Mouse (Mus musculus): ENCODE results near the gene Ttll1. TPM values are rescaled to one million over a fixed set of nuclear protein-coding genes. Genes with fewer than 3 reads are reported as not detected.
A peak's percentile ranks its signal among the peaks of the same experiment; 100 is the strongest.

Gene Ttll1
- total RNA-seq (2017), result 6.3 and 8.5 TPM in 2 replicates

DNA sequence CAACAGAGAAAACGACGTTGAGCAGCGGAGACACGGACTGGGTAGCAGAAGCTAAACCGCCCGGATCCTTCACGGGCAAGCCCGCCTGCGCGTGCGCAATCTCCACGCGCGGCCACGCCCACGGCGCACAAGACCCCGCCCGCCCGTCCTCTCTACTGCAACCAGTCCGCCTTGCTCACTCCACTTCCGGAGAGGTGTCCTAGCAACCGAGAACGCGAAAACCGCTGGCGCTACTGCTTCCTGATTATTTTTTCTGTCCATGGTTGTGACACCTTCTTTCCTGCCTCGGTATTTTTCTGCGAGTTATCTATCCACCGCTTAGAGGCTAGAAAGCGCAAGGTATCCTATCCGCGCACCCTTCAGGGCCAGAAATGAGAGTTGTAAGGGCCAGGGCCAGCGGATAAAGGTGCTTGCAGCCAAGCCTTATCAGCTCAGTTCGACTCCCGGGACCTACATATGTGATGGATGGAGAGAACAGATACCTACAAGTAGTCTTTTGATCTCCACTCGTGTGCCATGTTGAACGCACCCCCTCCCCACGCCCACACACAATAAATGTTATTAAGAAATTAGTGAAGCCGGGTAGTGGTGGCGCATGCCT lies at the start of gene Ttll1:
TSS of gene Ttll1 (minus strand) at position 89 of the 601 bp plus-strand sequence.
- ATAC-seq (replicated peaks; ENCODE audit: low read depth, poor library complexity, severe bottlenecking), result peak; percentile 97

DNA sequence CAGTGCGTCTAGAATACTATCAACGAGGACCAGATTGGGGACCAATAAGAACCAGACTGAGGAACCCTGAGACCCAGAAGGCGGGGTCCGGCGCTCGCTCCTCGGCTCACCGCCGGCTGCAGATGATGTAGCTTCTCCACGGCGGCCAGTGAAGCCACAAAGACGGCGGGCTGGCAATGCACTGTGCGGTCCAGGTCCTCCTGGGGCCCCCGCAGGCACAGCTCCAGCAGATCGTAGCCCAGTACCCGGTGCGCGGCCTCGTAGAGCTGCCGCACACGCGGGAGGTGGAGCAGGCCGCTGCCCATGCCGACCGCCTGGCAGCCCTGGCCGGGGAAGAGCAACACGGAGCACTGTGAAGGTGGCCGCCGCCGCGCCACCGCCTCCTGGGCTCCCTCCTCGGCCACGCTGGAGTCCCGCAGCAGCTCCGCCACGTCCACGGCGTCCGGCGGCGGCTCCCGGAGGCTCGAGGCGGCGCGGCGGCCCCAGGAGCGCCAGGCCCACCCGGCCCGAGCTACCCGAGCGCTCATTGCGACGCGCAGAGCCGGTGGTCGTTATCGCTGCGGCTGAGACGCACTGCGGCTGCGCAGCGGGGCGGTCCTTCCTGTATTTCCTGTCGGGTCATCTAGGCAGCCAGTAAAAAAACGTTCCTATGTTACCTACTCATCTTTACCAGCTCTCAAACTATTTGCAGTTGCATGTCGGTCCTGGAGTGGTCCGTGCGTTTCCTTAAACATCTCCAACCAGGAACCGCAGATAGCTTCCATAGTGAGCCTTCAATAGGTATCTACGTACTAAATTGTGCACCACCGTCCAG lies 44.7 kb upstream of the Ttll1 start:
- ATAC-seq (replicated peaks; ENCODE audit: low read depth, poor library complexity, severe bottlenecking), result peak; percentile 85

DNA sequence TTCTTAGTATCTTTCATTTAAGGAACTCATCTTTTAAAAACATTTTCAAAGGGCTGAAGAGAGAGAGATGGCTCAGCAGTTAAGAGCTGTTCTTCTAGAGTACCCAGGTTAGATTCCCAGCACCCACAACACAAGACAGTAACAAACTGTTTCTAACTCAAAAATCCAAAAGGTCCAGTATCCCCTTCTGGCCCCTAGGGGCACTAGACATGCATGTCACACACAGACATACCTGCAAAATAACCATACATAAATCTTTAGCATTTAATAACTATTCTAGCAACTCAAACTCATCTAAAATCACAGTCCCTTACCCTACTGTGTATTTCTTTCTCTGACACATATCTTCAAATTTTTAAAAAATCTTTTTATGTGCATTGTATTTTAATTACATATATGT lies 43.1 kb upstream of the Ttll1 start:
- ATAC-seq (replicated peaks; ENCODE audit: low read depth, poor library complexity, severe bottlenecking), result no peak

DNA sequence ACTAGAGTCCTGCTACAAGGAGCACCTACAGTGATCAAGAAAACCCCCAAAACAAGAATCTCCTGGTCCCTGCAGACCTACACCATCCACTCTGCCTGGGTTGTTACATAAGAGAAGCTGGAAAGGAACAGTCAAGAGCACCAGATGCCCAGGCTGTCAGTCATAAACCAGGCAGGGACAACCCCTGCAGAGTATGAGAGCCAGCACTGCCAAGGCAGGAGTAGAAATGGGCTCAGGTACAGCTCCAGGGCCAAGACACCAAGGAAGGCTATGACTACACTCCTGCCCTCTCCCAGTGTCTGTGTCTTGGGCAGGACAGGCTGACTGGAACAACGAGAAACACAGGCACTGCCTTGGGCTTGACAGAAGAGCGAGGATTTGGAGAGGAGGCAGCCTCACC lies 39.4 kb upstream of the Ttll1 start:
- no peak for ATAC-seq (replicated peaks; ENCODE audit: low read depth, poor library complexity, severe bottlenecking)

DNA sequence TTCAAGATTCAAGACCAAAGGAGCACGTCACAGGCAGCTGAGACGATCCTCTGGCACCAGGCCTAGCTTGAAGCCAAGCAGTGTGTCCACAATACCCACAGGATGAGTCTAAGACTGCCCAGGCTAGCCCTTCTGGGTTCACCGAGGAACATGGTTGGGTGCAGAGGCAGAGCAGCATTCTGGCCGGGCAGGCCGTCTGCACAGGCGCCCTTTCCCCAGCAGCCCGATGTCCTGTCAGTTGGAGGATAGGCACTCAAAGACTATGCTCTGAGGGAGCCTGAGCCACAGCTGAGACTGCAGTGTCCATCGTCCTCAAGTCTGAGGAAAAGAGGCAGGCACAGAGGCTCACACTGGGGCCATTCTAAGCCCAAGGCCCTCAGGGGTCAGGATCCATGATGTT lies 36.5 kb upstream of the Ttll1 start:
- ATAC-seq (replicated peaks; ENCODE audit: low read depth, poor library complexity, severe bottlenecking), result no peak

DNA sequence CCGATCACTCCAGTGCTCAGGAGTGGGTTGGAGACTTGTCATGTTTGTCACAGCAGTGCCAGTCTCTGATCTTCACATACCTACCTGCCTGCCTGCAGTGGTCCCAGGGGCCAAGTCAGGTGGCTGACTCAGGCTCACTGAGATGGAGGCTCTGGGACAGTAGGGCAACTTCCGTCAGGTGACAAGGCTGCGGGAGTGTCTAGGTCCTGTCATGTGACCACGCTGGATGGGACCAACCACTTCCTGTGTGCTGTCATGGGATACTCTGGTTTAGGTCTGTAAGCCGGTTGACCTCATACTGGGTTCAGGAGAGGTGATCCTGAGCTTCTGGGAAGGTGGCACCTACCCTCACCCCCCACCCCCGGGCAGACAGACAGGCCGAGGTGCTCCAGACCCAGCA lies 35.3 kb upstream of the Ttll1 start:
- ATAC-seq (replicated peaks; ENCODE audit: low read depth, poor library complexity, severe bottlenecking), result no peak

DNA sequence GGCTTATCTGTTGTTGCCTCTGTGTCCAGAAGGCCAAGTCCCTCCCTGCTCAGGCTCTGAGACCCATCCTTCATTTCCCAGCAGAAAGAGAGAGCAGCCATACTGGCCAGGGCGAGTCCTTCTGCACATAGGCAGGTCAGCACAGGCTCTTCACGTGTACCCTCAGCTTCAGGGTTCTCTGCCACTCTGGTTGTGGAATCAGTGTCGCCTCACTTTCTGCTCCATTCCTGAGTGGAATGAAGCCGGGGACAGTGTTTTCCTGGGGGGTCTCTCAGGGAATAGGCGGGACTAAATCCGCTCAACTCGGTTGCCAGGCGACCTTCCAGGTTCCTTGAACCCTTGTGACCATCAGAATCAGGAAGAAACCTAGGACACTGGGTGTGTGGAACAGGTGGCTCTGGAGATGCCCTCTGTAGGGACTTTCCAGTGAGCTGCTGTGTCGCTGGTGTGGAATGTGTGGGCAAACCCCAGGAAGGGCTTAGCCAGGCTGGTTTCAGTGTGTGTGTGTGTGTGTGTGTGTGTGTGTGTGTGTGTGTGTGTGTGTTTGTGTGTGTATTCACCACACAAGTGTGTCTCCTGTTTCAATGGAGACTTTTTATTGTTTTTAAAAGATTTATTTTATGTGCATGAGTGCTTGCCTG lies 31.1 kb upstream of the Ttll1 start:
- ATAC-seq (replicated peaks; ENCODE audit: low read depth, poor library complexity, severe bottlenecking), result no peak

DNA sequence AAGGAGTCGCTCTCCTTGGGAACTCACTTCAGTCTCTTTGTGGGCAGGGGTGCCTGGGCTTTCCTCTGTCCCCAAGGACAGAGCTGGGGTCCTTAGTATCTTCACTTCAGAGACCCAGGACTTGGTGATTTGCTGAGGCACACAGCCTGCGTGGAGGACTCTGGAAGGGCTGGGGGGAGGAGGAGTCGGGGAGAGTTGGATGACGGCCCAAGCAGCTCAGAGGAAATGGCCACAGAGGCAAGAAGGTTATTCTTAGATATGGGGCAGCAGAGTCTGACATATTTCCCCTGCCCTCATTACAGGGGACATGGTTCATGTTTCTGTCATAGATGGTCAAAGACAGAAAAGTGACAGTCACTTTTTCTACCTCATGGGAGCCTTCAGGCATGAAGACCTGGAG lies 29.2 kb upstream of the Ttll1 start:
- ATAC-seq (replicated peaks; ENCODE audit: low read depth, poor library complexity, severe bottlenecking), result peak; percentile 48; the same call in 1 of the 2 replicates

DNA sequence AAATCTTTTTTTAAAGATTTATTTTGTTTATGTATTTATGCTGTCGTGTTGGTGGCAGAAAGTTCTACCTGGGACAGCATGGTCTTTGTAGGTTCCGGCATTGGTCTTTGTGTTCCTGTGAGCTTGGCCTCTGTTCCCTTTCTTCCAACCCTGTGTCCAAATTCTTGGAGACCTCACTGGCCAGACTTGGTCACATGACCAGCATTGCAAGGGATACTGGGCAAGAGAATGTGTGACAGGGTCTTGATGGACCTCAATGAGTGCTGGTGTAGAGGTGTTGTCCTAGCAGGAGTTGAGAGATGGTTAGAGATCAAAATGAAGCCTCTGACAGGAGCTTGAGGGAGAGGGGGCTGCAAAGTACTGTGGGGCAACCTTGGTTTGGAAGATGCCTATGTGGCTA lies 28.2 kb upstream of the Ttll1 start:
- ATAC-seq (replicated peaks; ENCODE audit: low read depth, poor library complexity, severe bottlenecking), result no peak

DNA sequence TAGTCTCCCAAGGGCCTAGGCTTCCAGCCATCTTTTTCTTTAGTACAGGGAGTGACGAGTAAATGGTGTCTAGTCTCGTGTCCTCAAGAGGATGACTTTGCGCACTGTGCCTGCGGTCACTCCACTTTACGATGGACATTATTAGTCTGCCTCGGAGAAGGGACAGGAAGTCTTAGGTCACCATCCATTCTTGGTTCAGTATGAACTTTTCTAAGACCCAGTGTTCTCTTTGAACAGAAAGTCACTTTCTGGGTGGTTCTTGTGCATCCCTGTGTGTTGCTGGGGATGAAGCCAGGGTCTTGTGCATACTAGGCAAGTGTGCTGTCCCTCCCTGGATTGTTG lies 25.2 kb upstream of the Ttll1 start:
- no peak for ATAC-seq (replicated peaks; ENCODE audit: low read depth, poor library complexity, severe bottlenecking)

DNA sequence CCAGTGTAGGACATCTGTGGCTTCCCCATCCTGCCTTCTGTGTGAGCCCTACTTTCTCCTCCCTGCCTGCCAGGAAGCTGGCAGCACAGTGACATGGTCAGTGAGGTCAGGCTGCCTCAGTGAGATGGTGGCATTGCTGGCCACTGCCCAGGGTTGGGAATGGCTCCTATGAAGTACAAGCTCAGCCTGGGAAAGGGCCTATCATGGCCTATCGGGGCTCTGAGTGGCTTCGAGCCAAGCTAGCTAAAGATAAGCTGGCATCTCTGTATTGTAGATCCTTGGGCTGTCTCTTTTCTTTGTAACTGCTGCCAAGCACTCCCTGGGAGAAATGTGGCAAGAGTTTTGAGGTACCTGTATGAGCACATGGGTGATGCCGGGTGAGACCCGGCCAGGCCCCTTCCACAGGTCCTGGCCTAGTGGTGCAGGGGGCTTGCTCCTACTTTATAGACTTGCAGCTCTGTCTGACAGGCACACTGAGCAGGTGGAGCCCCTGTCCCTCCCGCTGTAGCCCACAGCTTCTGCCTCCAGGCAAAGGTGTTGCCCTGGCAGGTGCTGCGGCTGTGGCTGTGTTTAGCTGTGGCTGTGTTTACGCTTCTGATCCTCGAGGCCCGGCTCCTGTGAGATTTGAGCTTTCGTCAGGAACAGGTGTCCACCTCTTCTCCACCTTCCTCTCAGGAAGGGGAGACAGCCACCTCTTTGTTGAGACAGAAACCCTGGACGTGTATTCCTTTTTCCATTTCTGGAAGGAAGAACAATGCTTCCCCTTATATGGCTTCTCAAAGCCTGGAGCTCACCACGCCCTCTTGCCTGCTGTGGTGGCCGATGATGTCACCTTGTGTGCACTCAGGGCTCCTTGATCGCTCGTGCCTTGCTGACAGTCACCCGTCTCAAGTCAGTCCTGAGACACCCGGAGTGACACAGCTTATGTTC lies 24.5 kb upstream of the Ttll1 start:
- ATAC-seq (replicated peaks; ENCODE audit: low read depth, poor library complexity, severe bottlenecking), result no peak

DNA sequence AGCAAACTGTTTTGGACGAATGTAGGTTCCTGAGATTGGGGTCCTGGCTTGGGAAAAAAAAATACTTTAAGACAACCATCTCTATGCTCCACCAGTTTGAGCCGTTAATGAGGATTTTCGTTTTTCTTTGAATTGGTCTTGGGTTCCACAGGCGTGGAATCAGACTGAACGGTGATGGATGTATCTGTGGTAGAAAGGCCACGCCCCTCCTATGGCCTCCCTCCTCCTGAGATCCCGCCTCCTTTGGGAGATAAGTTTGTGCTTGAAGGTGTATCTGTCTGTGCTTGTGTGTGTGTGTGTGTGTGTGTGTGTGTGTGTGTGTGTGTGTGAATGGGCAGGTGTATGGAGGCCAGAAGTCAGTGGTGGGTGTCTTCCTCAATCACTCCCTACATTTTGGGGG lies 21.9 kb upstream of the Ttll1 start:
- ATAC-seq (replicated peaks; ENCODE audit: low read depth, poor library complexity, severe bottlenecking), result no peak

DNA sequence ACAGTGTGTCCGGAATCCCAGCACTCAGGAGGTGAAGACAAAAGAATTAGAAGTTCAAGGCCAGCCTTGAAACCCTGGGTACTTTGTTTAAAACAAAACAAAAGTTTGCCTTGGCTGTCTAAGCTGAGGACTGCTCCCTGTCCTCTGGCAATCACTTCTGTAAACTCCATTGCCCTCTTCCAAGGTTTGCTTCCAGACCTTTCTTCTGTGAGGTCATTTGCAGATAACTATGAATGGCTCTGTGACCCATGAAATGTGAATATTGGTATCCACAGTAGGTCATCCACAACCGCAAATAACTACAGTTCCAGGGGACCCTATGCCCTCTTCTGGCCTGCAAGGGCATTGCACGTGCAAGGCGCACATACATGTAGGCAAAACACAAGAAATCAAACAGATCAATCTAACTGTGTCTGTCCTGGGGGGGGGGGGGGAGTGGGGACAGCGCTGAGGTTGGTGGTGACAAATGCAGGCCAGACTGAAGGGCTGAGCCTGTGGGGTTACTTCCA lies 21.3 kb upstream of the Ttll1 start:
- ATAC-seq (replicated peaks; ENCODE audit: low read depth, poor library complexity, severe bottlenecking), result no peak

DNA sequence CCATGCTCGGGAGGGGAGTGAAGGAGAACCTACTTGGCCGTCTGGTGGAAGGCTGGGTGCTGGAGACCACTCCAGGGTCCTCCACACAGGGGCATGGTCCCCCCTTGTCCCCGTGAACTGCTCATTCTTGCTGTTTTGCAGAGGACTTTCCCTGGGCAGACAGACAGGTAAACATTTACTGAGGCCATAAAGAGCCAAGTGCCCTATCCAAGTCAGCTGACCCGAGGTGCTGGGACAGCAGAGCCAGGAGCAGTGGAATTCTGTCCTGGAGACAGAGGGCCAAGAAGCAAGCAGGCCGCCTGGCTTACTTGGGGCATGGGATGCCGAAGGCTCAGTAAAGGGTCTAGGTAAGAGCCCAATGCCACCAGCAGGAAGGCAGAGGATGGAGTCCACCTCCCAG lies 20.0 kb upstream of the Ttll1 start:
- ATAC-seq (replicated peaks; ENCODE audit: low read depth, poor library complexity, severe bottlenecking), result no peak

DNA sequence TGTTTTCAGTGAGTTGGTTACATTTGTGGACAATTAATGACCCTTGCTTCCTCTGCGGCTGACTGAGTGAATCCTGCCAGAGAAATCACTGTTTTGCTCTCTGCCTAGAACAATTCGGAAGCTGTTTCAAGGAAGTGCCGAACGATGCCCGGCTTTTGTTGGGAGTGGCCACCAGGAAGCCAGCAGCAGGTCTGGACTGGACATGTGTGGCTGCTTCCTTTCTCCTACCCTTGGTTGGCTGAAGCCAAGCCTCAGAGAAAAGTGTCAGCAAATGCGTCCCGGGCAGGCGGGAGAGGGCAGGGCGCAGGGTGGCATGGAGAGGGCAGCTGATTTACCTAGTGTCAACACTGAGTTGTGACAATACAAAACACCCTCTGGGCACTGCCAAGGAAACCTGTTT lies 19.5 kb upstream of the Ttll1 start:
- ATAC-seq (replicated peaks; ENCODE audit: low read depth, poor library complexity, severe bottlenecking), result no peak

DNA sequence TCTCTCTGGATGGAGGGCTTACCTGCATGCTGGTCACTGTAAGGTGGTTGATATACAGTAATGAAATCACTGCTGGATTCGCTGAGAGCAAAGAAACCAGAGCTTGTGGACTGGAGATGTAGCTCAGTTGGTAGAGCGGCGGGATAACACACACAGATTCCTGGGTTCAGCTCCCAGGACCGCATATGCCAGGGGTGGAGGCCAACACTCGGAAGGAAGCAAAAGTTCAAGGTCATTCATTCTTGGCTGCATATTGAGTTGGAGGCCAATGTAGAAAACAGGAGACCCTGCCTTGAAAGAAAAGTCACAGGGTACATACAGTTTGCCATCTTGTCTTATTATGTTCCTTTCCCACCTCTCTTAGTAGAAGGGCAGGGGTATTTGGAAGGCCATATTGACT lies 19.1 kb upstream of the Ttll1 start:
- no peak for ATAC-seq (replicated peaks; ENCODE audit: low read depth, poor library complexity, severe bottlenecking)

DNA sequence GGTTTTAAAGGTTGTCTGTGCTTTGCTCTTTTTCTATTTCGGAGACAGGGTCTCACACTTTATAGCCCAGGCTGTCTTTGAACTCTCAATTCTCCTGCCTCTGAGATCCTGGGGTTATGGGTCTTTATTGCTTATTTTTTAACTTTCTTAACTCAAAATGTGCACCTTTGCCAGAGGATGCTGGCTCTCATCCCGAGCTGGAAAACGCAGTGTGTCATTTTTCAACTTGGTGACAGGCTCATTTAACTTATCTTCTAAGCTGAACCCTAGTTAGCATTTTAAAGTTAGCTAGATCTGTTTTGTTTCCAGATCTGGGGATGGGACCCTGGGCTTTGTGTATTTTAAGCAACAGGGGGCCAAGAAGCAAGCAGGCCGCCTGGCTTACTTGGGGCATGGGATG lies 18.2 kb upstream of the Ttll1 start:
- no peak for ATAC-seq (replicated peaks; ENCODE audit: low read depth, poor library complexity, severe bottlenecking)

DNA sequence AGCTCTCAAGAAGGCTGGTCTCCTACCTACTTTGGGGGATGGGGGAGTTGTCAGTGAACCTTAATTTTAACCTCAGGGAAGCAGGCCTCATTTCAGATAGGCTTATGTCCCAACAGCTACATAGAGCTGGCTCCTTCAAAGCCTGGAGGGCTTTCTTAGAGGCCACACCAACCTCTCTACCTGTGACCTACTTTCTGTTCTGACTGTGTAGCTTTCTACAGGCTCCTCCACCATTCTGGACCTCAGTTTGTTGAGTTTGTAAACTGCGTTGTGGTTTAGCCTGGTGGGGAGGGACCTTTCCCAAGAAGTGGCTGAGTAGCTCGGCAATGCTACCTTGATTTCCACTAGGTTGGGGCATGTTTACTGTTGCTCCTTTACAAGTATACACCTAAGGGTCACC lies 17.1 kb upstream of the Ttll1 start:
- no peak for ATAC-seq (replicated peaks; ENCODE audit: low read depth, poor library complexity, severe bottlenecking)

DNA sequence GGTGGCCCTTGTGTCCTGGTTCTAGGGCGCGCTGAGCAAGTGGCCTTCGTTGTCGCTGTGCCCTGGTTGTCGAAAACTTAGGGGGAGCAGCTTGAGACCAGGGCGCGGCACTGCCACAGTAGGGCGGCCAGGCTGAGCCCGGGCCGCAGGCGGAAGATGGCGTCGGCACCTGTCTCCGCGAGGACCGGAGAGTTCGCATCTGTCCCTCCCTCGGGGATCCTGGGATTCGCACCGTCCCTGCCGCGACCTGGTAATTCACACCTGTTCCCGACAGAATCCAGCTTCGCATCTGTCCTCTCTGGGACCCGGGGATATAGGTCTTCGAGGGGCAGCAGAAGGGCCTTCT lies 16.4 kb upstream of the Ttll1 start:
- ATAC-seq (replicated peaks; ENCODE audit: low read depth, poor library complexity, severe bottlenecking), result peak; percentile 40

DNA sequence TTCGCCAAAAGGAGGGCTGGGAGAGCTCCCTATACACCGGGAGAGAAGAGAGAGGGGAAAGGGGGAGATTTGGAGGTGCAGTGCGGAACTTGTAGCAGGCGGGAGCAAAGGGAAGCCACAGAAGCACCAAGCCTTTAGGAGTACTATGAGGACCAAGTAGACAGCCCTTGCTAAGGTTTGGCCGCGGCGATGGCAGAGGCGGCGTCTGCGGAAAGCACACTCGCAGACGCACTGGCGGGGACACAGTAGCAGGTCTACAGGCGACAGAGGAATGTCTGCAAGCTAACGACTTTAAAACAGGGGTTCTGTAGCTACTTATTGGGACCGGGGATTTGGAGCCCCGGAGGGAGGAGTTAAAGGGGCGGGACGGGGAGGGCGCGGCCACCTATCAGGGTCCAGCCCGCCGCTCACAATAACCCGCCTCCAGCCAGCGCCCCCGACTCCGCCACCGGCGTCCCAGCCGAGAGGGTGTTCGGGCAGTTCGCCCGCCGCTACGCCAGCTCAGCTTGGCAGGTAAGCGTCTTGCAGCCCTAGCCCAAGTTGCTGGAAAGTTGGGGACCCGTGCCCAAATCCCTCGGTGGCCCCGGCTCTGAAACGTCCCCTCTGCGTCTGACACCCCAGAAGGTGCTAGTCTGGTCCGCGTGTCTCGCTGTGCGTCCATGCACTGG lies 15.9 kb upstream of the Ttll1 start, which contains the start of gene Bik:
TSS of gene Bik (plus strand) at position 439 of the 668 bp plus-strand sequence.
- ATAC-seq (replicated peaks; ENCODE audit: low read depth, poor library complexity, severe bottlenecking), result peak; percentile 68
